Comparison of ENCODE assay signal across 8 mouse cellular contexts in genomic region chr14:19985107-19985911, GRCm38 (mm10). TPM values are rescaled to one million over a fixed set of nuclear protein-coding genes. Genes with fewer than 3 reads are reported as not detected.
DNase-seq lines count a peak whose midpoint lies in the region; ATAC-seq and TF ChIP-seq lines count a peak whose summit lies in the region.

No protein-coding gene starts in this region.

- no peaks in the 10 kb centered on the region for H3K27me3 ChIP-seq in intestine, embryonic 14.5 days (replicated peaks; ENCODE audit: control insufficient read depth, insufficient read depth, low read length)
- peaks cover 5% of the 10 kb centered on the region; the same call in 1 of the 2 replicates for H3K27me3 ChIP-seq in liver, embryonic 16.5 days (ENCODE audit: control insufficient read depth, insufficient read depth, low read depth, low read length)

- ATAC-seq in intestine, embryonic 14.5 days (replicated peaks; ENCODE audit: low FRiP score, low TSS enrichment, low read depth) = no peak; the same call in 1 of the 2 replicates
- ATAC-seq in liver, embryonic 16.5 days (ENCODE audit: low read depth) = peak; percentile 50; the same call in 1 of the 2 replicates

- H3K36me3 ChIP-seq in intestine, embryonic 14.5 days (ENCODE audit: control insufficient read depth, insufficient read depth, low read length) = no peaks in the 10 kb centered on the region
- no peaks in the 10 kb centered on the region for H3K36me3 ChIP-seq in liver, embryonic 16.5 days (ENCODE audit: control insufficient read depth, insufficient read depth)

- 15% methylated on average over 13 of the region's 13 CpGs for WGBS in intestine, embryonic 14.5 days
- 5% methylated on average over 13 of the region's 13 CpGs for WGBS in liver, embryonic 16.5 days (ENCODE audit: insufficient replicate concordance)

- peak overlapping the region; percentile 91 for H3K27ac ChIP-seq in layer of hippocampus, adult 2 months
- peak overlapping the region; percentile 95 for H3K27ac ChIP-seq in intestine, embryonic 14.5 days (ENCODE audit: low read depth)
- peak overlapping the region; percentile 35 for H3K27ac ChIP-seq in liver, embryonic 16.5 days (ENCODE audit: low read length)

- H3K4me3 ChIP-seq in layer of hippocampus, adult 2 months = no peak overlapping the region
- no peak overlapping the region for H3K4me3 ChIP-seq in intestine, embryonic 14.5 days (ENCODE audit: low read depth, low read length)
- peak overlapping the region; percentile 14; the same call in 1 of the 2 replicates for H3K4me3 ChIP-seq in liver, embryonic 16.5 days (ENCODE audit: low read depth, low read length)

- no peak for TF ChIP-seq CTCF in layer of hippocampus, adult 2 months (conservative IDR thresholded peaks at IDR 0.05)

- peaks cover 29% of the 10 kb centered on the region for H3K4me1 ChIP-seq in intestine, embryonic 14.5 days (replicated peaks; ENCODE audit: control insufficient read depth, insufficient read depth, low read length)
- no peaks in the 10 kb centered on the region for H3K4me1 ChIP-seq in liver, embryonic 16.5 days (ENCODE audit: control insufficient read depth, low read depth, low read length)

- DNase-seq in layer of hippocampus, adult 2 months (ENCODE audit: low spot score in 2 of 2) = no peak
- DNase-seq in layer of hippocampus, postnatal 25 days (ENCODE audit: extremely low spot score in 1 of 2, low spot score in 1 of 2) = no peak
- peak; percentile 27 to 33 for DNase-seq in adrenal gland, postnatal 36 days
- DNase-seq in gastrocnemius, postnatal 25 days = peak; percentile 53
- peak; percentile 57 for DNase-seq in intestine, embryonic 14.5 days (ENCODE audit: low spot score)
- peak; percentile 62 to 63 for DNase-seq in natural killer cell, adult 2 months (ENCODE audit: low spot score in 2 of 2)
- peak; percentile 39 for DNase-seq in yolk sac, embryonic 10.5 days (ENCODE audit: low spot score)

- no peaks in the 10 kb centered on the region for H3K9me3 ChIP-seq in intestine, embryonic 14.5 days (ENCODE audit: control insufficient read depth, low read length)
- H3K9me3 ChIP-seq in liver, embryonic 16.5 days (replicated peaks; ENCODE audit: control insufficient read depth, low read length) = no peaks in the 10 kb centered on the region

- H3K4me2 ChIP-seq in intestine, embryonic 14.5 days (ENCODE audit: low read length) = peak overlapping the region; percentile 54
- H3K4me2 ChIP-seq in liver, embryonic 16.5 days (ENCODE audit: low read depth, low read length) = peak overlapping the region; percentile 24

- H3K9ac ChIP-seq in intestine, embryonic 14.5 days (ENCODE audit: low read length) = no peak overlapping the region
- no peak overlapping the region for H3K9ac ChIP-seq in liver, embryonic 16.5 days (ENCODE audit: low read depth, low read length)

RNA-seq across cellular contexts. Expression of gene Gng2, which starts 7.9 kb away (rescaled TPM):
- total RNA-seq in layer of hippocampus, adult 2 months (2021) = 100 to 1,000 TPM; 285 to 305 TPM
- total RNA-seq in layer of hippocampus, postnatal 25 days (2021) = 100 to 1,000 TPM; 311 to 324 TPM
- total RNA-seq in adrenal gland, postnatal 36 days (2021) = 10 to 100 TPM; 28.6 to 33.5 TPM
- 1 to 10 TPM; 3.5 to 7.3 TPM for total RNA-seq in gastrocnemius, postnatal 25 days (2021)
- 74.0 and 76.2 TPM in 2 replicates for polyA plus RNA-seq in intestine, embryonic 14.5 days (2014; fragmentation: Nextera tagmentation; extraction: Ambion mirVana)
- polyA plus RNA-seq in liver, embryonic 16.5 days (2015; fragmentation: Nextera tagmentation; extraction: Ambion mirVana) = 9.4 and 11.6 TPM in 2 replicates

Comparison
In these comparisons a context has a peak if more than half of its experiments do, and no peak if none do; other contexts are left out.
1. DNase-seq: peak in adrenal gland, postnatal 36 days (2 of 2), gastrocnemius, postnatal 25 days (single experiment), intestine, embryonic 14.5 days (single experiment), natural killer cell, adult 2 months (2 of 2) and yolk sac, embryonic 10.5 days (single experiment); none in layer of hippocampus, adult 2 months (0 of 2) and layer of hippocampus, postnatal 25 days (0 of 2).
2. H3K27ac ChIP-seq: peak in every context shown above with its lines; median percentile 95 in intestine, embryonic 14.5 days; 91 in layer of hippocampus, adult 2 months; 35 in liver, embryonic 16.5 days.
3. RNA of gene Gng2, which starts 7.9 kb away (total RNA-seq): 311 to 324 TPM in layer of hippocampus, postnatal 25 days and 285 to 305 TPM in layer of hippocampus, adult 2 months; 28.6 to 33.5 TPM in adrenal gland, postnatal 36 days and 3.5 to 7.3 TPM in gastrocnemius, postnatal 25 days; every median in the first group is over 4 times any median in the second.